Mouse (Mus musculus) liver, embryonic 12.5 days (tissue): ENCODE measurements around the gene Nup98. TPM values are rescaled to one million over a fixed set of nuclear protein-coding genes. Genes with fewer than 3 reads are reported as not detected.

Source experiments
- ATAC-seq: fragments of 200-750 bp; cut with Nextera tagmentation; 2 replicates; pipeline ENCODE4 v1.8.0; 2017; ENCODE audit warnings: moderate number of reproducible peaks, mild to moderate bottlenecking, moderate library complexity
- H3K27ac ChIP-seq: fragments of 300-500 bp; sonication (generic); 2 replicates; pipeline ENCODE4 v1.5.1; 2016; ENCODE audit warnings: mild to moderate bottlenecking
- H3K27me3 ChIP-seq: fragments of 300-500 bp; sonication (generic); replicated peaks from 2 replicates; pipeline ENCODE4 v1.6.1; 2016; ENCODE audit warnings: mild to moderate bottlenecking, moderate library complexity
- H3K36me3 ChIP-seq: fragments of 300-500 bp; sonication (generic); 2 replicates; pipeline ENCODE4 v1.6.1; 2016; ENCODE audit warnings: mild to moderate bottlenecking, moderate library complexity
- H3K4me1 ChIP-seq: fragments of 300-500 bp; sonication (generic); 2 replicates; pipeline ENCODE4 v1.6.1; 2016
- H3K4me2 ChIP-seq: fragments of 300-500 bp; sonication (generic); 2 replicates; pipeline ENCODE4 v1.6.1; 2016; ENCODE audit warnings: mild to moderate bottlenecking, moderate library complexity
- H3K4me3 ChIP-seq: fragments of 300-500 bp; sonication (generic); 2 replicates; pipeline ENCODE4 v1.5.1; 2016; ENCODE audit warnings: mild to moderate bottlenecking, moderate library complexity
- H3K9ac ChIP-seq: fragments of 300-500 bp; sonication (generic); 2 replicates; pipeline ENCODE4 v1.6.1; 2016; ENCODE audit warnings: mild to moderate bottlenecking, moderate library complexity
- H3K9me3 ChIP-seq: fragments of 300-500 bp; sonication (generic); replicated peaks from 2 replicates; pipeline ENCODE4 v1.6.1; 2016; ENCODE audit warnings: mild to moderate bottlenecking, moderate library complexity
- WGBS: fragments of 180-500 bp; shearing (Covaris S2); methylation state at CpG from one replicate; pipeline ENCODE4 v1.1.7; 2016; ENCODE audit not compliant: insufficient replicate concordance; 5-methylcytosine and 5-hydroxymethylcytosine counted together
- polyA plus RNA-seq: library from polyadenylated mRNA; unstranded; fragments of >200 nt; fragmentation: Nextera tagmentation; extraction: Ambion mirVana; gene quantifications from 2 replicates; pipeline ENCODE4 v1.2.1, GENCODE M21; 2016

The Nup98 gene
- 30.4 and 31.0 TPM in 2 replicates for polyA plus RNA-seq

- ATAC-seq = peak; percentile 96
- Histone ChIP-seq H3K4me3 (peak within 1 kb of the TSS; percentile 95), H3K4me1 (peaks cover 50% of the 10 kb centered on the region), H3K4me2 (peak within 1 kb of the TSS; percentile 82), H3K36me3 (peaks cover 12% of the 10 kb centered on the region), H3K27me3 (no peaks in the 10 kb centered on the region), H3K9me3 (no peaks in the 10 kb centered on the region), H3K9ac (peak within 1 kb of the TSS; percentile 89), H3K27ac (peak within 1 kb of the TSS; percentile 91)
- WGBS = under 1% methylated on average over 78 of the region's 87 CpGs
Observed at GRCm38 (mm10) chr7:102209756-102210721, at the start of gene Nup98, which contains the start of gene Pgap2. Gene Nup98, minus strand, starts transcription at chr7:102210176. Gene Pgap2, plus strand, starts transcription at chr7:102210208.

DNA sequence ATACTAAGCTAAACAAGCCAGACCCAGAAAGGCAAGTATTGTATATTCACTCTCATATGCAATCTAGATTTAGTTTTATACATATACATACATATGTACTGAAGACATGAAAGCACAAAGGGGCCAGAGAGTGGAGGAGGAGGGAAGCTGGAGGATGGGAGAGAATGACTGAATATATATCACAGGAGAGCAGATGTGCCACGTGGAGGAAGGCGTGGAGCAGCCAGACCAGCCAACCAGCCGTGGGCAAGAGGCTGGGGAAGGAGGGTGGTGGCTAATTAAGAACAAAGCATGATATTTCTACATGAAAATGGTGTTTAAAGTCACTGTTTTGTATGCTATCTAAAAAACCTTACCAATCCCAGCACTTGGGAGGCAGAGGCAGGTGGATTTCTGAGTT lies 48.8 kb upstream of the Nup98 start:
- Histone ChIP-seq H3K9me3 (no peaks in the 10 kb centered on the region), H3K4me3 (no peak overlapping the region), H3K27ac (no peak overlapping the region), H3K4me1 (peaks cover 19% of the 10 kb centered on the region), H3K4me2 (no peak overlapping the region), H3K27me3 (no peaks in the 10 kb centered on the region), H3K9ac (no peak overlapping the region), H3K36me3 (no peaks in the 10 kb centered on the region)
- WGBS = 53% methylated on average over 3 of the region's 3 CpGs
- no peak for ATAC-seq

GRCm38 (mm10) chr7:102258189-102258588 lies 48.2 kb upstream of the Nup98 start:
- no peaks in the 10 kb centered on the region for H3K27me3 ChIP-seq
- no peak overlapping the region for H3K4me2 ChIP-seq
- WGBS = 22% methylated on average over 4 of the region's 4 CpGs
- H3K27ac ChIP-seq = no peak overlapping the region
- ATAC-seq = peak; percentile 34
- no peaks in the 10 kb centered on the region for H3K9me3 ChIP-seq
- no peaks in the 10 kb centered on the region for H3K36me3 ChIP-seq
- peaks cover 25% of the 10 kb centered on the region for H3K4me1 ChIP-seq
- no peak overlapping the region for H3K9ac ChIP-seq
- H3K4me3 ChIP-seq = no peak overlapping the region

DNA sequence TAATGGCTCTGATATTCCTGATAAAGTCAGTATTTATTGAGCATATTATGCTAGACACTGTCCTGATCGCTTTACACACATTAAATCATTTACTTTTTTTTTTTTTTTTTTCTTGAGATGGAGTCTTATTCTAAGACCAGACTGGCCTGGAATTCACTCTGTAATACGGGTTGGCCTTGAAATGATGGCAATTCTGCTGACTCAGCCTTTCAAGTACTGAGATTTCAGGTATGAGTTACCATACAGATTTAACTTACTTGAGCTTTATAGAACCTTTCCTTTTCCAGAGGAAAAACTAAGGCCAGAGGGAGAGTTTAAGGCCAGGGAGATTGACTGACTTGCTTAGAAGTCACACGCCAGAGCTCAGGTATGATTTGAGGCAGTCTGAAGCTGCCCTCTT lies 46.7 kb upstream of the Nup98 start:
- Histone ChIP-seq H3K4me3 (no peak overlapping the region), H3K4me2 (no peak overlapping the region), H3K36me3 (no peaks in the 10 kb centered on the region), H3K27me3 (no peaks in the 10 kb centered on the region), H3K4me1 (peaks cover 36% of the 10 kb centered on the region), H3K9ac (no peak overlapping the region), H3K9me3 (no peaks in the 10 kb centered on the region), H3K27ac (no peak overlapping the region)
- ATAC-seq = no peak
- WGBS = 71% methylated on average over 3 of the region's 3 CpGs

DNA sequence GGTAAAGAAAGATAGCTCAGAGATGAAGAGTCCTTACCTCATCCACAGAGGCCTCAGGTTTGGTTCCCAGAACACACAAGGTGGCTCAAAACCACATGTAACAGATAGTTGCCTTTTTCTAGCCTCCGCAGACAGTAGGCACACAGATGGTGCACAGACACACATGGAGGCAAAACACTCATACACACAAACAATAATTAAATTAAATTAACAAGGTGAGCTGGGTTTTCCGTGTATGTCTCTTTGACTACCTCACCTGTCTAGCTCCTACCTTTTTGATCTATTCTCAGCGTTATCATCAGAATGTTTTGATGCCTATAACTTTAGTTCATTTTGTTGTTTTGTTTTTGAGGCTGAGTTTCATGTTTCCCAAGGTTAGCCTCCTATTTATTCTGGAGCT lies 46.0 kb upstream of the Nup98 start, which contains the start of gene Rhog:
Gene Rhog (minus strand): TSS at position 101 of the 400 bp plus-strand sequence.
- Histone ChIP-seq H3K9ac (no peak within 1 kb of the TSS), H3K4me3 (no peak within 1 kb of the TSS), H3K4me2 (no peak within 1 kb of the TSS), H3K27ac (no peak within 1 kb of the TSS), H3K27me3 (no peaks in the 10 kb centered on the region), H3K9me3 (no peaks in the 10 kb centered on the region), H3K36me3 (no peaks in the 10 kb centered on the region), H3K4me1 (peaks cover 43% of the 10 kb centered on the region)
- ATAC-seq = no peak
- WGBS = 66% methylated on average over 3 of the region's 3 CpGs

GRCm38 (mm10) chr7:102253631-102254030 lies 43.7 kb upstream of the Nup98 start:
- Histone ChIP-seq H3K27ac (peak overlapping the region; percentile 54; the same call in 1 of the 2 replicates), H3K27me3 (no peaks in the 10 kb centered on the region), H3K9me3 (no peaks in the 10 kb centered on the region), H3K9ac (peak overlapping the region; percentile 39; the same call in 1 of the 2 replicates), H3K36me3 (no peaks in the 10 kb centered on the region), H3K4me3 (no peak overlapping the region), H3K4me2 (peak overlapping the region; percentile 43), H3K4me1 (peaks cover 49% of the 10 kb centered on the region)
- 19% methylated on average over 1 of the region's 1 CpGs for WGBS
- ATAC-seq = no peak

DNA sequence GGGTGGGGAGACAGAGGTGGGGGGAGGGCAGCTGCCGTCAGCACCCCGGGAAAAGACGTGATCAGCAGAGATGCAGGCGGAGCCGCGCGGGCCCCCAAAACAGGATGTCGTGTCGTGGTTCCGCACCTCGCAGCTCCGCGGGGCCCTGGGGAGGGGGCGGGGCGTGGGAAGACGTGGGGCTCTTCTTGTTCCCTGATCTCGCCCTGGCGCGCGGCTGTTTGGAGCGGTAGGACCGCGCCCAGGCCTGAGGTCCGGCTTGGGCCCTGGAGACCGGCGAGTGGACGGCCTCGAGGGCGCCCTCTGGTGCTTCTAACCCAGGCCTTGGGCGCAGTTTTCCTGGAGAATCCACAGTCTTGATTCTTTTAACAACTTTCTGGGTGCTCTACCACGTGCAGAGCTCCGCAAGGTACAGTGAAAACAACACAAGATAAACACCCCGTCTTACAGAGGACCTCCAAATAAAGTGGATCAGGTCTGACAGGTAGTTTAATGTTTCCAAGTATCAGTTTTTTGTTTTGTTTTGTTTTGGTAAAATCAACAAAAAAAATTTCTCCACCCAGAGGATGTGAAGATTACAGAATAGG lies 40.7 kb upstream of the Nup98 start:
- peak; percentile 69 for ATAC-seq
- Histone ChIP-seq H3K27ac (peak overlapping the region; percentile 96), H3K4me3 (peak overlapping the region; percentile 94), H3K4me2 (peak overlapping the region; percentile 93), H3K27me3 (no peaks in the 10 kb centered on the region), H3K9me3 (no peaks in the 10 kb centered on the region), H3K4me1 (peaks cover 73% of the 10 kb centered on the region), H3K9ac (peak overlapping the region; percentile 85), H3K36me3 (0 out of 2 replicates have a peak, but pooled peaks cover 2% of the 10 kb centered on the region)
- WGBS = 1% methylated on average over 33 of the region's 33 CpGs

GRCm38 (mm10) chr7:102249896-102250630 lies 40.1 kb upstream of the Nup98 start:
- ATAC-seq = peak; percentile 82
- peak overlapping the region; percentile 94 for H3K4me3 ChIP-seq
- H3K9ac ChIP-seq = peak overlapping the region; percentile 85
- H3K27ac ChIP-seq = peak overlapping the region; percentile 96
- peaks cover 80% of the 10 kb centered on the region for H3K4me1 ChIP-seq
- H3K36me3 ChIP-seq = 0 out of 2 replicates have a peak, but pooled peaks cover 2% of the 10 kb centered on the region
- H3K27me3 ChIP-seq = no peaks in the 10 kb centered on the region
- H3K9me3 ChIP-seq = no peaks in the 10 kb centered on the region
- 3% methylated on average over 48 of the region's 49 CpGs for WGBS
- H3K4me2 ChIP-seq = peak overlapping the region; percentile 93

DNA sequence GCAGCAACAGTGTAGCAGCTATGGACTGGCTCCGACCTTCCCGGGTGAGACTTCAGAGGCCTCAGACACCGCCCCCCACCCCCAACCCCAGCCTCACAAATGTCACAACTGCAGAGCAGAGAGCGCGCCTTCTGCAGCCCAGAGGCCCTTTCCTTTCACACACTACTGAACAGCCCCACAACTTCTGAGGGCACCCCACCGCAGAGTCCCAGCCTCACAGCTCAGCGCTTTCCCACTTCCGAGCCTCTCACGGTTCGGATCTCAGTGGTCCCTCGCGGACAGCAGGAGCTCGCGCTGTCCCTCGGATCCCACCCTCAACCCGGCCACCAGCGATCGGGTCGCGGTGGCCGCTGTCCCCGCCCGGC lies 39.5 kb upstream of the Nup98 start:
- peak overlapping the region; percentile 85 for H3K9ac ChIP-seq
- H3K4me2 ChIP-seq = peak overlapping the region; percentile 93
- peaks cover 82% of the 10 kb centered on the region for H3K4me1 ChIP-seq
- peak overlapping the region; percentile 94 for H3K4me3 ChIP-seq
- 1% methylated on average over 23 of the region's 23 CpGs for WGBS
- 0 out of 2 replicates have a peak, but pooled peaks cover 2% of the 10 kb centered on the region for H3K36me3 ChIP-seq
- peak overlapping the region; percentile 96 for H3K27ac ChIP-seq
- no peaks in the 10 kb centered on the region for H3K9me3 ChIP-seq
- no peaks in the 10 kb centered on the region for H3K27me3 ChIP-seq
- peak; percentile 40 for ATAC-seq

DNA sequence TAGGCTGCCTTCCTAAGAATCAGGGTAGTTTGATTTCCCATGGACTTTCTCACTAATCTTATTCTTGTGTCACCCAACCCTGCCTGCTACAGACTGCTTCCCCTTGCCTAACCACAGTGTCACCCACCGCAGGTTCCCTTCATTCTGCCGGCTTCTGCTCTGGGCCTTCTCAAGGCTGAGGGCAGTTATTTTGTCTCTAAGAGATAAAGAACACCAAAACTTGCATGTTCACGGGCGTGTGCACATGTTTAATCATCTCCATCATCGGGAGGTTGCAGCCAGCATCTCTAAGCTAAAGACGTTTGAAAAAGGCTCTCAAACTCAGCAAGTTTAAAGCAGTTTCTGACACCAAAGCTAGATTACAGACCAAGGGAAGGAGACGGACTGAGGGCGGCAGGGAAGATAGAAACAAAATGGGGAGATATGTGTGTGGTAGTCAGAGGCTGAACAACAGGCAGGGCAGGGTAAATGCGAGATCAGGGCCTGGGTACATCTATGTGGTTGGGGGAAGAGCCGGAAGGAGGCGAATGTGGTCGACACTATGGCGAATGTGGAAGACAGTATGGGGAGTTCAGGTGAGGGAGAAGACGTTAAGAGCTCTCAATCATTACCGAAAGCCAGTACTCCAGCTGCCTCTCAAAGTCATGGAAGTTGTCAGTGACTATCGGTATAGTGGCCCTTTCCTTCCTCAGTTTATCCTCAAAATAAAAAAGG lies 38.9 kb upstream of the Nup98 start:
- H3K27me3 ChIP-seq = no peaks in the 10 kb centered on the region
- ATAC-seq = no peak
- peak overlapping the region; percentile 85 for H3K9ac ChIP-seq
- 5% methylated on average over 16 of the region's 16 CpGs for WGBS
- H3K4me3 ChIP-seq = peak overlapping the region; percentile 94
- peaks cover 82% of the 10 kb centered on the region for H3K4me1 ChIP-seq
- peaks cover 8% of the 10 kb centered on the region for H3K36me3 ChIP-seq
- H3K27ac ChIP-seq = peak overlapping the region; percentile 96
- H3K4me2 ChIP-seq = peak overlapping the region; percentile 93
- no peaks in the 10 kb centered on the region for H3K9me3 ChIP-seq
